Mouse (Mus musculus) megakaryocyte-erythroid progenitor cell, adult 5-6 weeks (primary cell): Measurements from ENCODE around the gene Fcgr4. TPM values are rescaled to one million over a fixed set of nuclear protein-coding genes. Genes with fewer than 3 reads are reported as not detected.

Experiments
- ATAC-seq: replicated peaks from 2 replicates; pipeline ENCODE4 v1.8.0; 2016; ENCODE audit warnings: mild to moderate bottlenecking, inconsistent platforms; ENCODE audit not compliant: severe bottlenecking, poor library complexity, low FRiP score, low TSS enrichment
- total RNA-seq, 2 experiments: library from RNA; stranded (forward) in 1 of 2; stranded (reverse) in 1 of 2; fragments of 200-1000, 215-1000 nt in 1 of 2; fragments of >200 nt in 1 of 2; fragmentation: Nextera tagmentation in 1 of 2; gene quantifications; 2 replicates each; pipeline ENCODE4 v1.2.3; 2014 to 2017

Gene Fcgr4
- total RNA-seq, 2 experiments from 2014 or later: not detected

- no peak for ATAC-seq
These were observed 13.1 kb upstream of the Fcgr4 start for GRCm38 (mm10) chr1:171005586-171005985.

- no peak for ATAC-seq
These were observed 12.4 kb upstream of the Fcgr4 start for GRCm38 (mm10) chr1:171006335-171006734.

GRCm38 (mm10) chr1:171006905-171007304 lies 11.8 kb upstream of the Fcgr4 start:
- no peak for ATAC-seq

GRCm38 (mm10) chr1:171011733-171012132 lies 7.0 kb upstream of the Fcgr4 start:
- no peak for ATAC-seq

GRCm38 (mm10) chr1:171016676-171017356 lies 1.9 kb upstream of the Fcgr4 start:
- no peak for ATAC-seq

- ATAC-seq: 0 out of 2 replicates have a peak, but pooled peaks have one; percentile 26
These were observed 1.1 kb upstream of the Fcgr4 start for GRCm38 (mm10) chr1:171017468-171018158.

- no peak for ATAC-seq
These were observed 711 bp downstream of the Fcgr4 start for GRCm38 (mm10) chr1:171019311-171019950.

- ATAC-seq: peak; percentile 58
These were observed 13.0 kb downstream of the Fcgr4 start for GRCm38 (mm10) chr1:171031752-171032151.

- ATAC-seq: no peak
These were observed 14.0 kb downstream of the Fcgr4 start for GRCm38 (mm10) chr1:171032691-171033090.

GRCm38 (mm10) chr1:171033196-171033595 lies 14.5 kb downstream of the Fcgr4 start:
- ATAC-seq: 0 out of 2 replicates have a peak, but pooled peaks have one; percentile 1

GRCm38 (mm10) chr1:171033756-171034155 lies 15.0 kb downstream of the Fcgr4 start:
- peak; percentile 42 for ATAC-seq

GRCm38 (mm10) chr1:171034201-171034600 lies 15.5 kb downstream of the Fcgr4 start:
- ATAC-seq: no peak

GRCm38 (mm10) chr1:171035611-171036010 lies 16.9 kb downstream of the Fcgr4 start:
- no peak for ATAC-seq

GRCm38 (mm10) chr1:171036550-171037324 lies 18.0 kb downstream of the Fcgr4 start:
- ATAC-seq: no peak

GRCm38 (mm10) chr1:171037861-171038721 lies 19.4 kb downstream of the Fcgr4 start:
- peak; percentile 36 for ATAC-seq

- ATAC-seq: no peak
These were observed 20.4 kb downstream of the Fcgr4 start for GRCm38 (mm10) chr1:171039135-171039534.

GRCm38 (mm10) chr1:171039880-171040279 lies 21.2 kb downstream of the Fcgr4 start:
- no peak for ATAC-seq

GRCm38 (mm10) chr1:171043594-171044153 lies 25.0 kb downstream of the Fcgr4 start:
- no peak for ATAC-seq
